Mouse (Mus musculus): Measurements from ENCODE around the gene Tbc1d17. TPM values are rescaled to one million over a fixed set of nuclear protein-coding genes. Genes with fewer than 3 reads are reported as not detected.
A peak's percentile ranks its signal among the peaks of the same experiment; 100 is the strongest.

Gene Tbc1d17
- polyA plus RNA-seq, 1 experiment: 33.8 TPM

DNA sequence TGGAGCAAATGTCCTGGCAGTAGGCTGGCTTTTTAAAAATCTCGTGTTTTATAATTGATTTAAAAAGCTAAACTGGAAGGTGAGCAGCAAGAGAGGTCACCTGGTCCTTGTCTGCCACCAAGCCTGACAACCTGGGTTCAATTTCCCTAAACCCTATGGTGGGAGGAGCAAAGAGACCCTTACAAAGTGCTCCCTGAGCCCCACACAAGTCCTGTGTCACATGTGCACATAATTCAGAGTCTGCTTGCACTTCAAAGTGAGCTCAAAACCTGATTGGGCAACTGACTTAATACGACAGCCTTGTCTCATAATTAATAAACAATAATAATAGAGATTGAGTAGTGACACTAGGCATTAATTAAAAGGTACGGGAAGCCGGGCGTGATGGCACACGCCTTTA, 21.7 kb upstream of the Tbc1d17 start:
- TF ChIP-seq CTCF (IDR thresholded peaks at IDR 0.05; ENCODE audit: borderline replicate concordance, insufficient read depth, low read length) (no peak), POLR2A (IDR thresholded peaks at IDR 0.05; ENCODE audit: low read depth, low read length) (no peak; the same call in 1 of the 2 replicates)
- Histone ChIP-seq H3K27ac (ENCODE audit: insufficient read depth, low read length) (peak overlapping the region; percentile 89), H3K4me3 (ENCODE audit: insufficient read depth, low read length) (peak overlapping the region; percentile 47; the same call in 1 of the 2 replicates), H3K4me1 (ENCODE audit: control insufficient read depth, insufficient read depth, low read length) (0 out of 2 replicates have a peak, but pooled peaks cover 7% of the 10 kb centered on the region)

DNA sequence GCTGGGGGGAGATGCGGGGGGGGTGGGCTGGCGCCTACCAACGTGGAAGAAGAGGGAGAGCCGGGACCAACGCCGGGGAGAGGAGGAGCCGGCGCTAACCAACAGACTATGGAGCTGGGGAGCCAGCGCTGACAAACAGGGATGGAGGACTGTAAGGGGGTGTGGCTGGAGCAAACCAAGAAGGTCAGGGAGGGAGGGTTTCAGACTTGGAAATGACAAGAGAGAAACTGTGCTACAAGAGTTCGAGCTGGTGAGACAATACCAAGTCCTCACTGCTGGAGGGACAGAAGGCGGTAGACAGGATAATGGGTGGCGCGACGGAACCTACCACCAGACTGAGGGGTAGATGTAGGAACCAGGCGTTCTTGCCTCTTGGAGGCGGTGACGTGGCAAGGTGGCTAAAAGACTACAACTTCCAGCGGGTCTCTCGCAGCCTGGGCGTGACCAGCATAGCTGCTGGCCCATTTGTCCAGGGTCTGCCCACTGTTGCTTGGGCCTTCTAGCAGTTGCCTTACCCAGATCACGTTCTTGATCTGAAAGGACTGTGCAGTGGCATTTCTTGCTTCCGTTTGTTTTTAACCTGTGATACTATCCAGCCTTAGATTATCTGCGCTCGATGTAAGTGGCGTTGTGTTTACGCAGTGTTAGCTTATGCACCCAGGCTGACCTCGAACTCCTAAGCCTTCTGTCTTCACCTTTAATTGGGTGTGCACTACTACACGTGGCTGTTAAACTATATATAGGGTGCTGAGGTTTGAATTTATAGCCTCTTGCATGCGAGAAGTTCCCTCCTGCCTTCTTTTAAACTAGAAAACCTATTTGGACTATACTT, 21.0 kb upstream of the Tbc1d17 start, which contains the start of gene Ptov1:
Gene Ptov1, minus strand, starts transcription at position 92 of the 832 bp plus-strand sequence.
- peak; percentile 88 for TF ChIP-seq POLR2A (IDR thresholded peaks at IDR 0.05; ENCODE audit: low read depth, low read length)
- no peak for TF ChIP-seq CTCF (IDR thresholded peaks at IDR 0.05; ENCODE audit: borderline replicate concordance, insufficient read depth, low read length)
- H3K4me3 ChIP-seq (ENCODE audit: insufficient read depth, low read length): peak within 1 kb of the TSS; percentile 47
- H3K27ac ChIP-seq (ENCODE audit: insufficient read depth, low read length): peak within 1 kb of the TSS; percentile 89
- 0 out of 2 replicates have a peak, but pooled peaks cover 7% of the 10 kb centered on the region for H3K4me1 ChIP-seq (ENCODE audit: control insufficient read depth, insufficient read depth, low read length)

DNA sequence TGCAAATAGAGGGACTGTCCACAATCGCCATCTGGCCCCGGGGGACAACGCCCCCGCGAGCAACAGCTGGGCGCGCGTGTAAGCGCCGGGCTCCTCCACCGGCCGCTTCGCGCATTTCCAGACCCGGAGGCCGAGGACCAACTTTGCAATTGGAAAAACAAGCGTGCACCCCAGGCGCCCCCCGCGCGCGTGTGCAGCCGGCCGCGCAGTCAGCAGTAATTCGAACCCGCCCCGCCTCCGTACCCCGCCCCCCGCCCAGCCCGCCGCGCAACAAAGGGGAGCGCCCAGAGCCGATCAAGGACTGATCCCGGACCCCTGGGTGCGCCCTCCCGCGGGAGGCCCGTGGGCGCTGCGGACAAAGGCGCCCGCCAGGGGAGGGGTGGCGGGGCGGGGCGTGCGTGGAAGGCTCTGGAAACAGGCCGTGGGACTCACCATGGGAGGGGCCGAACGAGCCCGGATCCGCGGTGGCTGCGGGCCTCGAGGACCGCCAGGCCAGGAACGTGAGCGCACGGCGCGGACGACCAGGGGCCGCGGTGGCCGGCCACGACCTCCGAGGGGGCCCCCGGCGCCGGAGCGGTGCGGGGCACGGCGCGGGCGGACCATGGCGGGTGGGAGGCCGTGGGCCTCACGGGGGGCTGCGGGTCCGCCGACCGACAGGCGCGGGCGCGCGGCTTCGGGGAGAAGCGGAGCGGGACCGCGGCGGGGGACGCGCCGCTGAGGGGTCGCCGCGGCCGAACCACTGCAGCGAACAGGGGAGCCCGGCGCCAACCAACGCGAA, 20.2 kb upstream of the Tbc1d17 start:
- Histone ChIP-seq H3K27ac (ENCODE audit: insufficient read depth, low read length) (peak overlapping the region; percentile 89), H3K4me3 (ENCODE audit: insufficient read depth, low read length) (peak overlapping the region; percentile 47), H3K4me1 (ENCODE audit: control insufficient read depth, insufficient read depth, low read length) (0 out of 2 replicates have a peak, but pooled peaks cover 7% of the 10 kb centered on the region)
- TF ChIP-seq POLR2A (IDR thresholded peaks at IDR 0.05; ENCODE audit: low read depth, low read length) (no peak; the same call in 1 of the 2 replicates), CTCF (IDR thresholded peaks at IDR 0.05; ENCODE audit: borderline replicate concordance, insufficient read depth, low read length) (no peak)

DNA sequence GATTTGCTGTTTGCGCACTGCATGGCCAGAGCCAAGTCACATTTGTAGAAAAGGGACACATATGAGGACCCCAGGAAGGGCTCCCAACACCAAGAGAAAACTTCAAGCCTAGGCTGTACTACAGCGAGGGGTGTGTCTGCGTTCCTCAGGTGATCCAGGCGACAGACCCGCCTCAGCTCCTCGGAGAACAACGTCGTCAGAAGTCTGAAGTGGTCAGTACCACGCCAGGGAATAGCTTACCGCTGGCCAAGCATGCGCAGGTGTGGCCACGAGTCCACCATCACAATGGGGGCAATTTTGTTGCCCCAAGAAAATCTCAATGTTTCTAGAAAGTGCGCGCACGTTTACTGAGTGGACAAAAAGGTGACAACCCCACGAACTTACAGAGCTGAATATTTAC, 19.6 kb upstream of the Tbc1d17 start:
- Histone ChIP-seq H3K27ac (ENCODE audit: insufficient read depth, low read length) (0 out of 2 replicates have a peak overlapping the region, but pooled peaks have one; percentile 7), H3K4me3 (ENCODE audit: insufficient read depth, low read length) (peak overlapping the region; percentile 47), H3K4me1 (ENCODE audit: control insufficient read depth, insufficient read depth, low read length) (0 out of 2 replicates have a peak, but pooled peaks cover 7% of the 10 kb centered on the region)
- TF ChIP-seq CTCF (IDR thresholded peaks at IDR 0.05; ENCODE audit: borderline replicate concordance, insufficient read depth, low read length) (no peak), POLR2A (IDR thresholded peaks at IDR 0.05; ENCODE audit: low read depth, low read length) (no peak)

DNA sequence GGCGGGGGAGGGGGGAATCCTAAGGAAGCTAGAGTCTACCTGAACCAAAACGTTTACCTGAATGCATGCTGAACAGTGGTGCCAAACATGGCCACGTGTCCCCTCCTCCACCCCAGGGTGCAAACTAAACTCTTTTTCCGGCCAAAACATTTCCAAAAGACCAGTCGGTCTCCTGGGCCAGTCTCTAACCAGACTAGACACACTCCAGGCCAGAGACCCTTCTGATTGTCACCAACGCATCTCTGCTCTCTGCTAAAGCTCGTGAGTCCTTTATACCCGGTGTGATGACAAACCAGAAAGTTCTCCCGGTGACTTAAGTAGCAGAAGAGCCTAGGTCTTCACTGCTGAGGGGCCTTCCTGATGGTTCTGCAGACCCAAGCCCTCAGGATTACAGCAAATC, 18.9 kb upstream of the Tbc1d17 start:
- Histone ChIP-seq H3K4me1 (ENCODE audit: control insufficient read depth, insufficient read depth, low read length) (0 out of 2 replicates have a peak, but pooled peaks cover 7% of the 10 kb centered on the region), H3K4me3 (ENCODE audit: insufficient read depth, low read length) (peak overlapping the region; percentile 47), H3K27ac (ENCODE audit: insufficient read depth, low read length) (no peak overlapping the region)
- TF ChIP-seq CTCF (IDR thresholded peaks at IDR 0.05; ENCODE audit: borderline replicate concordance, insufficient read depth, low read length): no peak
- no peak for TF ChIP-seq POLR2A (IDR thresholded peaks at IDR 0.05; ENCODE audit: low read depth, low read length)

DNA sequence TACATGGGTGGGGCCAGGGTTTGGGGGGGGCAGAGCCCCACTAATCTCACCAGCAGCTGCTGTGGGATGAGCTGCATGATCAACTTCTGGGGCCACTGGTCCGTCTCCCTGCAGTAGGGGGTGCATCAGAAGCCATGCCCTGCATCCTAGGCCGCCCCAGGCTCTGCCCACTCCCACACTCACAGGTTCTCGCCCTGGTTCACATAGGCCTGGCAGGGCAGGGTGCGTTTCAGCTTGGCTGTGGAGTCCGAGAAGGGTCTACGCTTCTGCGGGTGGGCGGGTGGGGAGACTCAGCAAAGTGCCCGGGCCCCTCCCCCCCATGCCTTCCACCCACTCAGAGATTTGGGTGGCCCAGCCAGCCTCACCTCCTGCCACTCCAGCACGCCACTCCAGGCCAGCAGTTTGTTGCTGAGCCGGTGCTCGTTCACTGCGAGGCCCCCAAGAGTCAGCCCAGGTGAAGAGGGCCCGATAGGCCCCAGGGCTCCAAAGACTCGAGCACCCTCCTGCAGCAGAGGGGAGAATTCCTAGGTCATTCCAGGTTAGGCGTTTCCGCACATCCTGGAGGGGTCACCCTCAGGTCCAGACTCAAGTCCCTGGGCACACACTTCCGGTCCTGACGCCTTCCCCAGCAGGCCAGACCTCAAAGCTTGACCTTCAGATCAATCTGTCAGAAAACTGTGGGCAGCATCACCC, 18.3 kb upstream of the Tbc1d17 start:
- Histone ChIP-seq H3K27ac (ENCODE audit: insufficient read depth, low read length) (no peak overlapping the region), H3K4me1 (ENCODE audit: control insufficient read depth, insufficient read depth, low read length) (0 out of 2 replicates have a peak, but pooled peaks cover 7% of the 10 kb centered on the region), H3K4me3 (ENCODE audit: insufficient read depth, low read length) (peak overlapping the region; percentile 47; the same call in 1 of the 2 replicates)
- TF ChIP-seq CTCF (IDR thresholded peaks at IDR 0.05; ENCODE audit: borderline replicate concordance, insufficient read depth, low read length) (no peak), POLR2A (IDR thresholded peaks at IDR 0.05; ENCODE audit: low read depth, low read length) (no peak)

DNA sequence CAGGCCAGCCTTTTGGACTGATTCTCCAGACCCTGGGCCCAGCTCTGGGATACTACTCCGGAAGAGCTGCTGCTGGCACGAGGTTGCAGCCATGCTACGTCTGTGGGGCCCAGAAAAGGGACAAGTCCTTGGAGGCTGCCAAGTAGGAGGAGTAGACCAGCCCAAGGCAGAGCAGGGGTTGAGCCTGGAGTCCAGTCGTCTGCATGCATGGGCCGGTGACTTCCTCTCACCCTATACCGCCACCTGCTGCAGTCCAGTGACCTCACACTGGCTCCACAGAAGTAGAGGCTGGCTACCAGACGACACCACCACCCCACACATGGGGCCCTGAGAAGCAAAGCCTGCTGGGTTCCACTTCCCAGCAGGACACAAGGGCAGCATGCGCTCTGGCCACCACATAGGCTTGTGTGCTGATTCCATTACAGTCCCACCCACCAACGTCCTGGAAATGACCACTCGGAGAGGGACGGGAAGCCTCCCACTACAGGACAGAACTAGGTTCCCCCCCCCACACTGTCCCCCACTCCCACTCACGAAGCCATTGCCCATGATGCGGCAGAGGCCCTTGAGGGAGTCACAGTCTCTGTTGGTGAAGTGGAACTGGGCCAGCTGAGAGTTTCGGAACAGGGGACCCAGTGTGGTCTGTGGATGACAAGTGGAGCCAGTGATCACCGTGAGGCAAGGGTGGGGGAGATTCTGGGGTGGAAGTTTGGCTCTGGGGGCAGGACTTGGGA, 17.6 kb upstream of the Tbc1d17 start:
- Histone ChIP-seq H3K4me3 (ENCODE audit: insufficient read depth, low read length) (no peak overlapping the region), H3K27ac (ENCODE audit: insufficient read depth, low read length) (peak overlapping the region; percentile 13; the same call in 1 of the 2 replicates), H3K4me1 (ENCODE audit: control insufficient read depth, insufficient read depth, low read length) (0 out of 2 replicates have a peak, but pooled peaks cover 7% of the 10 kb centered on the region)
- TF ChIP-seq CTCF (IDR thresholded peaks at IDR 0.05; ENCODE audit: borderline replicate concordance, insufficient read depth, low read length): no peak
- no peak for TF ChIP-seq POLR2A (IDR thresholded peaks at IDR 0.05; ENCODE audit: low read depth, low read length)

DNA sequence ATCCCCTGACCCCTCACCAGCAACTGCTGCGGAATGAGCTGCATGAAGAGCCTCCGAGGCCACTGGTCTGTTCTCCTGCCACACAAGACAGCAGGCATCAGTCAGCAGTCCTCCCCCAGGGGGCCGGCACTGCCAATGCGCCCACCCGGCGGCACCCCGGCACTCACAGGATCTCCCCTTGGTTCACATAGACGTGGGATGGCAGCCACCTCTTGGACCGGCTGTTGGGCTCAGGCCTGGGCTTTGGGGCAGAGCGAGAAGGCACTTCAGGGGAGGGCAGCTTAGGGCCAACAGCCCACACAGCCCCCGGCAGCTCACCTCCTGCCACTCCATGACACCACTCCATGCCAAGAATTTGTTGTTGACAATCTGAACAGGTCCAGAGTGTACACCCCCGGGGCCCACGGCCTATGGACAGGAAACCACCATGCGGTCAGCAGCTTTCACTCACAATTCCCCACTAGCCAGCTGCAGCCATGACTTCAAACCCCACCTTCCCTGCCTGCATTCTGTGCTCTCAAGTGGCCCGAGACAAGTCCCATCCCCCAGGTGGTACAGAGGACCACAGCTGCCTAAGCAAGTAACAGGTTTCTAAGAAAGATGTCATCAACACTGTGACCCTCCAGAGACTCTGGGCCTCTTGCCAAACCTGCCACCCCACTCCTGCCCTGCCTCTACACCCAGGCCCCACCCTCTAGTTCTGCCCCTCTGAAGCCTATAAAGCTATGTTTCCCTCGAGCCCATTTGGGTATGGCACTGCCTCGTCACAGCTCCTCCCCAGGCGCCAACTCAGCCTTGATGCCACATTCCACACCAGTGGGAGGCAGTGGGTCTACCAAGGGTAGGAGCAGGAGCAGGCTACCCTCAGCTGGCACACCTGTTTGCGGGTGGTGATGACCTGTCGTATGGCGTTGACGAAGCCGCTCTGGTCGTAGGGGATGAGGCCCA, 16.0 kb upstream of the Tbc1d17 start:
- Histone ChIP-seq H3K27ac (ENCODE audit: insufficient read depth, low read length) (no peak overlapping the region), H3K4me3 (ENCODE audit: insufficient read depth, low read length) (no peak overlapping the region), H3K4me1 (ENCODE audit: control insufficient read depth, insufficient read depth, low read length) (0 out of 2 replicates have a peak, but pooled peaks cover 7% of the 10 kb centered on the region)
- TF ChIP-seq CTCF (IDR thresholded peaks at IDR 0.05; ENCODE audit: borderline replicate concordance, insufficient read depth, low read length): no peak
- 0 out of 2 replicates have a peak, but pooled peaks have one; percentile 15 for TF ChIP-seq POLR2A (IDR thresholded peaks at IDR 0.05; ENCODE audit: low read depth, low read length)

Data from embryonic fibroblast, embryonic 13.5 days (primary cell).